Mouse (Mus musculus) erythroblast, embryonic 14.5 days (primary cell): ENCODE data around the gene Elmod2. TPM values are rescaled to one million over a fixed set of nuclear protein-coding genes. Genes with fewer than 3 reads are reported as not detected.

Source experiments
- H3K27me3 ChIP-seq: 2 replicates; pipeline ENCODE4 v1.6.1; 2012; ENCODE audit warnings: inconsistent platforms; ENCODE audit not compliant: control insufficient read depth
- H3K36me3 ChIP-seq: 2 replicates; pipeline ENCODE4 v1.6.1; 2012; ENCODE audit warnings: mild to moderate bottlenecking, inconsistent platforms; ENCODE audit not compliant: control insufficient read depth
- H3K4me1 ChIP-seq: 2 replicates; pipeline ENCODE4 v1.6.1; 2012; ENCODE audit warnings: inconsistent platforms; ENCODE audit not compliant: control insufficient read depth
- H3K4me3 ChIP-seq: replicated peaks from 2 replicates; pipeline ENCODE3; 2012; ENCODE audit warnings: moderate library complexity, mild to moderate bottlenecking, inconsistent platforms
- H3K9me3 ChIP-seq: 2 replicates; pipeline ENCODE4 v1.6.1; 2012; ENCODE audit warnings: low read length, inconsistent platforms, mixed read lengths; ENCODE audit not compliant: control insufficient read depth
- GATA1 ChIP-seq: IDR thresholded peaks from 2 replicates; pipeline ENCODE4 v1.6.1; 2012; ENCODE audit warnings: low read length, inconsistent platforms, mixed read lengths
- TAL1 ChIP-seq: IDR thresholded peaks from 3 replicates; pipeline ENCODE4 v1.6.1; 2012; ENCODE audit warnings: low read length, inconsistent platforms, mixed read lengths
- polyA plus RNA-seq: library from polyadenylated mRNA; stranded (reverse); fragments of >175 nt; gene quantifications from 2 replicates; pipeline ENCODE4 v1.2.3, GENCODE M21; 2012

The Elmod2 gene
- polyA plus RNA-seq = 0.02 TPM in 1 of 2 replicates, not detected in the other

DNA sequence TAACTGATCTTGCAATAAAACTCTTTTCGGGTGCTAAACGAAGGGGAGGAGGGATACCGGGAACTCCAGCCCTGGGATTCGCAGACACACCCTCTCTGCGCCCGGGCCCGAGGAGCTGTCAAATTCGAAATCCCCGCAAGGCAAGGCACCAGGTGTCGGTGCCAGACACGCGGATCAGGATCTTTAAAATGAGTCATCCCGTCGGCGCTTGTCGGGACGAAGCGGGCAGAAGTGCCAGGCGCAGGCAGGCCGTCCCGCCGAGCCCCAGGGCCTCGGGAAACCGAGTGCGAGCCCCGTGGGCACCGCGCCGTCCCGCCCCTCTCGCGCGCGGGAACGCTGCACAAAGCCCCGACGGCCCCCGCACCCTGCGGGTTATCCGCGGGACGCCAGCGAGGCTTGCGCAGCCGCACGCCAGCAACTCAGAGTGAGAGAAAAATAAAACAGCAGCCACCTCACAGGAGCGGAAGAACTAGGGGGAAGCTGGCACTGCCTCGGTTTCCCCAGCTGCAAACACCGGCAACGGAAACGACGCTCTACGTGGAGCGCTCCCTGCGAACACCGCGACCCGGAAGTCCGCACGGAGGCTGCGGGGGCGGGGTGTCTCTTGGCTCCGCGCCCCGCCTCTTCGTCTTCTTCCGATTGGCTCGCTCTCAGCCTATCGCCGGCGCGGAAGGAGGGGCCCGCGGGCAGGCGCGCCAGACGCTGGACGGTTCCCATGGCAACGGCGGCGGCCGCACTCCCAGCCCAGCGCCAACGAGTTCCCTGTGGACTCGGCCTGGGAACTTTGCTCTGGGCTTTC lies at the start of gene Elmod2:
TSS of gene Elmod2 (minus strand) at position 588 of the 799 bp plus-strand sequence.
- Histone ChIP-seq H3K4me1 (peaks cover 24% of the 10 kb centered on the region), H3K36me3 (peaks cover 16% of the 10 kb centered on the region), H3K9me3 (no peaks in the 10 kb centered on the region), H3K27me3 (peaks cover 17% of the 10 kb centered on the region), H3K4me3 (peak within 1 kb of the TSS; percentile 93)
- TF ChIP-seq TAL1 (no peak), GATA1 (no peak)

DNA sequence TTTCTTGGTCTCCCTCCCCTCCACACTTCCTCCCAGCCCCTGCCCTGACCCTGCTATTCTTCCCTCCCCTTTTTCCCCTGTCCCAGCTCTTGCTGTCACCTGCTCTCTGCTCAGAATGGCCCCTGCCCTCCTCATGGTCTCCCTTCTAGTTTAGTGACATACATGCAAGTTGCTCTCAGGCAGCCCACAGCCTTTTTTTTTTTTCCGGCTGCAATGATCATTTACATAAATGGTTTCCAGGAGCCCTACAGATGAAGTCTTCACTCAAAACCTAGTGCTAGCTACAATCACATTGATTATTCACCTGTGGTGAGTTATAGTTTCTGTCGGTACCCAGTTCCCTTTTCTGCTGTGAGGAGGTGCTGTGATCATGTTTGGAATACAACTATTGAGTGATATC lies 48.7 kb upstream of the Elmod2 start:
- Histone ChIP-seq H3K9me3 (no peaks in the 10 kb centered on the region), H3K27me3 (no peaks in the 10 kb centered on the region), H3K36me3 (no peaks in the 10 kb centered on the region), H3K4me1 (no peaks in the 10 kb centered on the region), H3K4me3 (no peak overlapping the region)
- TF ChIP-seq TAL1 (no peak), GATA1 (no peak)

DNA sequence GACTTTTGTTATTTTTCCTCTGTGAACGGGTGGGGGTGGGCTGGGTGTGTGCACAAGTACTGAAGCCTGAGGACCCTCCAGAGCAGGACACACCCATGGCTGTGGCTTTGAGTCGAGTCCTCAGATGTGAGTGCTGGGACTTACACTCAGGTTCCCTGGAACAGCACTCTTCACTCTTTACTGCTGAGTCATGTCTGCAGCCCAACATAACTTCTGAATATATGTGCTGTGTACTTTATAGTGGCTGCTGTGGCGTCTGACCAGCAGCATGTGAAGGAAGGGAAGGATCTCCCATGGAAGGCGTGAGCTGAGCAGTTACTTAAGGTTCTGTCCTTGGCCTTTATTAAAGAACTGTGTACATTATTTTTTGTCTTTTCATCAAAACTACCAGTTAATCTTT lies 47.9 kb upstream of the Elmod2 start:
- Histone ChIP-seq H3K36me3 (no peaks in the 10 kb centered on the region), H3K9me3 (no peaks in the 10 kb centered on the region), H3K4me1 (no peaks in the 10 kb centered on the region), H3K27me3 (no peaks in the 10 kb centered on the region), H3K4me3 (no peak overlapping the region)
- TF ChIP-seq TAL1 (no peak), GATA1 (no peak)

- Histone ChIP-seq H3K27me3 (no peaks in the 10 kb centered on the region), H3K36me3 (no peaks in the 10 kb centered on the region), H3K4me3 (no peak overlapping the region), H3K4me1 (no peaks in the 10 kb centered on the region), H3K9me3 (no peaks in the 10 kb centered on the region)
- TF ChIP-seq TAL1 (no peak), GATA1 (no peak)
Observed at GRCm38 (mm10) chr8:83377231-83377630, 44.9 kb upstream of the Elmod2 start.

DNA sequence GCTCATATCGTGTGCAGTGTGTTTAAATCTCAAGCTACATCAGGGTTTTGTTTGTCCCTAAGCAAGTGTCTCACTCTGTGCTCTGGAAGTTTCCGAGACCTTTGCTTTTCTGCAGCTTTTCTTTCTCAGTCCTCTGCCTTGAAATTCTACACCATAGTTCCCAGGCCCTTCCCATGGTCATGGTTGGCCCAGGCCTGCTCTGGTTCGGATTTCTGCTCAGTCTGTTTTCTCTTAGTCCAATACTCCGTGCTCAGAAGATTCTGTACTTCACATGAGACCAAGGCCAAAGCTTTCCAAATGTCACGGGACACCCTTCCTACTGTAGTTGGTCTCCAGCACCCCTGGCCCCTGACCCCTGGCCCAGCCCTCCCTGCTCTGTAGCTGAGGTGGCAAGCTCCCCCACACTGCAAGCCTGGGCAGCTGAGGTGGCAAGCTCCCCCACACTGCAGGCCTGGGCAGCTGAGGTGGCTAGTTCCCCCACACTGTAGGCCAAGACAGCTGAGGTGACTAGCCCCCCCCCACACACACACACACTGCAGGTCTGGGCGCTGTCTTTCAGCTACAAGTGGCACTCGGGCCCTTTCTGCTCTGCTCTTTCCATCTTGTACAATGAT lies 31.0 kb upstream of the Elmod2 start:
- TF ChIP-seq GATA1 (no peak), TAL1 (no peak)
- Histone ChIP-seq H3K27me3 (no peaks in the 10 kb centered on the region), H3K36me3 (no peaks in the 10 kb centered on the region), H3K9me3 (no peaks in the 10 kb centered on the region), H3K4me3 (no peak overlapping the region), H3K4me1 (no peaks in the 10 kb centered on the region)

- Histone ChIP-seq H3K36me3 (no peaks in the 10 kb centered on the region), H3K4me1 (no peaks in the 10 kb centered on the region), H3K4me3 (no peak overlapping the region), H3K9me3 (no peaks in the 10 kb centered on the region), H3K27me3 (no peaks in the 10 kb centered on the region)
- TF ChIP-seq TAL1 = no peak
- TF ChIP-seq GATA1 = no peak
Observed at GRCm38 (mm10) chr8:83351315-83351714, 19.0 kb upstream of the Elmod2 start.

DNA sequence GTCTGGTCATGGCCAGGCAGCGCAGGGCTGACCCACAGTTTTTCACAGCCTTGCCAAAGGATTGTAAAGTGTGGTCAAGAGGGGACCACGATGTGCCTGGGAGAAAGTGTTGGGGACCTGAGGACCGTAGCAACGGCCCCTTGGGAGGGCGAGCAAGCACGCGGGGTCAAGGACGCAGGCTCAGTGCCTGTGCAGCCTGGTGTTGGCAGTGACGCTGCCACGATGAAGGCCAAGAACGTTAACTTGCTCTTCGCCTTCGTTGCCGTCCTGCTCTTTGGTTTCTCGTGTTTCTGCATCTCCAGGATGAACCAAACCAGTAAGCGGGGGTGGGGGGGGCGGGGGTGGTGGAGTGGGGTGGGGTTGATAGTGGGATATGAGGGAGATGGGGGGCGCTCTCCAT lies 16.0 kb upstream of the Elmod2 start, which contains the start of gene Mgat4d:
TSS of gene Mgat4d (plus strand) at position 209 of the 400 bp plus-strand sequence.
- Histone ChIP-seq H3K36me3 (no peaks in the 10 kb centered on the region), H3K4me3 (no peak within 1 kb of the TSS), H3K4me1 (no peaks in the 10 kb centered on the region), H3K27me3 (no peaks in the 10 kb centered on the region), H3K9me3 (no peaks in the 10 kb centered on the region)
- TF ChIP-seq GATA1 = no peak
- no peak for TF ChIP-seq TAL1

DNA sequence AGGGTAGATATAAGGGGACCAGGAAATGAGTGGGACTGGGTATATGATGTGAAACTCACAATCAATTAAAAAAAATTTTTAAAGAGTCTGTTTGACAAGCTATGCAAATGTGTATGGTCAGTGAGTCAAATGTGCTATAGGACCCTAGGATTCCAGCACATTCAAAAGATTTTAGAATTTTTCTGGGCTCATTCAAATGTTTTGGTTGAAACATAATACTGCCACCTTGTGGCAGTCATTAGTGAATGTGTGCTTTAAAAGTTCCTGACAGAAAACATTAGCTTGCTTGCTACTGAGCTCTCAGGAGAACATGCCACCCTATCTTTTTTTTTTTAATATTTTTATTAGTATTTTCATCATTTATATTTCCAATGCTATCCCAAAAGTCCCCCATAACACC lies 10.4 kb upstream of the Elmod2 start:
- Histone ChIP-seq H3K4me3 (no peak overlapping the region), H3K9me3 (no peaks in the 10 kb centered on the region), H3K36me3 (no peaks in the 10 kb centered on the region), H3K27me3 (no peaks in the 10 kb centered on the region), H3K4me1 (no peaks in the 10 kb centered on the region)
- TF ChIP-seq GATA1 = no peak
- no peak for TF ChIP-seq TAL1

DNA sequence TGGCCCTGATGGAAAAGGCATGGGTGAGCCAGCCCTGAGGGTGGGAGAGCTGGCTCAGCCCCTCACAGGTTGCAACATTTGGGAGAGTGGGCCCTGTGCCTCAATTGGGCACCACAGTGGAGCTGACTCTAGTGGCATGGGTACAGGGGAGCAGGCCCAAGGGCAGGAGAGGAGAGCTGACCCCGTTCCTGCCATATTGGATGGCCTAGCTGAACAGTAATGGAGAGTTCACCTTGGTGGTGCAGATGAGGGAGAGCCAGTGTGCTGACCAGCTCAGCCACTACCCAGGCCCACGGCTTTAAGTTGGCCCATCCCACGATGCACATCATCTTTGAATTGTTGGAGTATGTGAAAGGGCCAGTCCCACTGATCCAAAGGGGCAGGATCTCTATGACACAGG lies 9.8 kb upstream of the Elmod2 start:
- H3K9me3 ChIP-seq = no peaks in the 10 kb centered on the region
- no peaks in the 10 kb centered on the region for H3K36me3 ChIP-seq
- no peaks in the 10 kb centered on the region for H3K27me3 ChIP-seq
- H3K4me3 ChIP-seq = no peak overlapping the region
- H3K4me1 ChIP-seq = no peaks in the 10 kb centered on the region
- TF ChIP-seq TAL1 (no peak), GATA1 (no peak)

DNA sequence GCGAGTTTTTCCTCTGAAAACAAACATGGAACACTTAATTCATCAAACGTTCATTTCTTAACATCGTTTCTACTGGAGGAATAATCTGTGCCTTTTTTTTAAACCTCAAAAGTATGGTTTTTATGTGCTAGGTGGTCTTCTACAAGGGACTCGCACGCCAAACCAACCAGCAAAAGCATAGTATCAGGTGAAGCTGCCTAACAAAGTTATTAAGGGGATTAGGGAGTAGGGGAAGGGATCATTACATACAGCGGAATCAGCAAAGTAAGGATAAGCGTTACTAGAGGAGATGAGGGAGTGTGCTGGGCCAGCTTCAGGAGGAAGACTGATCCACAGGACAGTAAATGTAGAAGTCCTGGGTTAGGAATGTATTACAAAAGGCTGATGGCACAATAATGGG lies 578 bp upstream of the Elmod2 start:
- peak overlapping the region; percentile 93 for H3K4me3 ChIP-seq
- H3K9me3 ChIP-seq = no peaks in the 10 kb centered on the region
- TF ChIP-seq TAL1 = no peak
- TF ChIP-seq GATA1 = no peak
- peaks cover 23% of the 10 kb centered on the region for H3K4me1 ChIP-seq
- H3K36me3 ChIP-seq = peaks cover 11% of the 10 kb centered on the region
- peaks cover 17% of the 10 kb centered on the region for H3K27me3 ChIP-seq
